Mouse (Mus musculus) left cerebral cortex, postnatal 10 days (tissue): ENCODE results near the gene Dolpp1. TPM values are rescaled to one million over a fixed set of nuclear protein-coding genes. Genes with fewer than 3 reads are reported as not detected.
"Not testable (repeated sequence)": the region's sequence is repeated elsewhere in the genome, so short reads cannot be mapped to it uniquely, and the experiment has no call there.

ENCODE experiments used
- DNase-seq, 2 experiments: peaks; one replicate each; pipeline ENCODE4 v3.0.0; 2021 to 2022; ENCODE audit warnings: low spot score in 2 of 2, mixed read lengths in 1 of 2; ENCODE audit errors: extremely low spot score in 1 of 2
- intact Hi-C: fragments of 180-260 bp; cut with DNase I; formaldehyde crosslinking; loops from one replicate; pipeline ENCODE4 v1.15.1; 2025
- total RNA-seq, 2 experiments: library from RNA; stranded (reverse); gene quantifications; 2 replicates each; pipeline ENCODE4 v1.2.3; 2021

Dolpp1 gene
- total RNA-seq, 2 experiments from 2014 or later = 35.6 to 36.4 TPM

DNA sequence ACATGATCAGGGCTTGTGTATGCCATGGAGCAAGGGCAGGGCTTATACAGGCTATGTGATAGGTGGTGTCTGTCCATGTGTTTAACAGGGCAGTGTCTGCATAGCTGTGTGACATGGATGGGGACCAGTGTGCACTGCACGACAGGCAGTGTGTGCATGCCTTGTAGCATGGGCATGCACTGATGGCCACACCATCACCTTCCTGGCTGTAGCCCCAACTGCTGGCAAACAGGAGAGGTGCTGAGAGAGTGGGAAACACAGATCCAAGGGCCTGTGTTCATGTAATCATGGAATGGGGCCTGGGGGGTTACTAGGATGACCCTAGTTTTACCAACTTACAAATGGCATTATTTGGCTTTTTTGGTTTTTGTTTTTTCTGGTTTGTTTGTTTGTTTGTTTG is 11.8 kb downstream of the Dolpp1 start:
- intact Hi-C loops = no loop called here
- no peak for DNase-seq

DNA sequence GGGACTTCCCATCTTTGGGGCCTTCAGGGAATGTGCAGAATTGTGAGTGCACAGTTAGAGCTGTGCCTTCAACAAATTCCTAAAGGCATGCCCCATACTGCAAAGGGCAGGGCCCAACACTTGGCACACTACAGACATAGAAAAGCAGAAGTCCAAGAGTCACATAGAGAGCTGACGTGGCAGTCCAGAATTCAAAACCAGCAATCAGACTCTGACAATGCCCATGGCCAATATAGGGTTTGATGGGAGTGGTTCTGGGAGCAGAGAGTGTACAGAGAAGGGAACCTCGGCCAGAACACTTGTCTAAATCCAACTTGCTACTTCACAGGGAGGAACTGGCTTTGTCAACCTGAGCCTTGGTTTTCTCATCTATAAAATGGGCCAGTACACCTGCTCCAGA is 15.2 kb downstream of the Dolpp1 start:
- no peak for DNase-seq
- intact Hi-C loops = no loop called here

GRCm38 (mm10) chr2:30407778-30408177 is 15.7 kb downstream of the Dolpp1 start:
- no peak for DNase-seq
- intact Hi-C loops = no loop called here

DNA sequence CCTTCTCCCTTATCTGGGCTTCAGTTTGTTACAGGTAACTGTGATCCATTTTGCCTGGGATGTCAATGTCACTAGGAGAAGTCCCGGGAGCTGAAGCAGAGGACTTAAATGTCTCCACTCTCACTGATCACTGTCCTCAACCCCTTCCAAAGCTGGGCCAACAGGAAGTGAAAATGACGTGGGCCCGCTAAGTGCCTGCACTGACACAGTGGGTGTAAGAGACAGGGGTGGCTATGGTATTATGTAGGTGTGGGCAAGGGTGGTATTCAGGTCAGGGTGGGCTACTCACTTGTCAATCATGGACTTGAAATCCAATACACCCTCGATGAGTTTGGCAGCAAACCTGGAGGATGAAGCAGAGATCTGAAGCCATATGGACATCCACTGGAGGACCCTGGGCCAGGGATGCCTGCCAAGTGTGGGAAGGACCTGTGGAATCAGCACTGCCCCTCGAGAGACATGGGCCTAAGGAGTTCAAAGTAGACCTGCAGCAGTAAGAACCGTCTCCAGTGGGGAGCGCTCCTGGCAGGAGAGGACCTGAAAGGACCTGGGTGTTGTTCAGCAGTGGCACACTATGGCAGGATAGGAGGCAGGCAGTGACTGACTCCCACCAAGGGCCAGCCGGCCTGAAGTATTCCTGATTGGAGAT is 16.5 kb downstream of the Dolpp1 start:
- intact Hi-C loops = no loop called here
- DNase-seq = no peak

GRCm38 (mm10) chr2:30409454-30410176 is 17.6 kb downstream of the Dolpp1 start:
- DNase-seq = no peak
- intact Hi-C loops = no loop called here

DNA sequence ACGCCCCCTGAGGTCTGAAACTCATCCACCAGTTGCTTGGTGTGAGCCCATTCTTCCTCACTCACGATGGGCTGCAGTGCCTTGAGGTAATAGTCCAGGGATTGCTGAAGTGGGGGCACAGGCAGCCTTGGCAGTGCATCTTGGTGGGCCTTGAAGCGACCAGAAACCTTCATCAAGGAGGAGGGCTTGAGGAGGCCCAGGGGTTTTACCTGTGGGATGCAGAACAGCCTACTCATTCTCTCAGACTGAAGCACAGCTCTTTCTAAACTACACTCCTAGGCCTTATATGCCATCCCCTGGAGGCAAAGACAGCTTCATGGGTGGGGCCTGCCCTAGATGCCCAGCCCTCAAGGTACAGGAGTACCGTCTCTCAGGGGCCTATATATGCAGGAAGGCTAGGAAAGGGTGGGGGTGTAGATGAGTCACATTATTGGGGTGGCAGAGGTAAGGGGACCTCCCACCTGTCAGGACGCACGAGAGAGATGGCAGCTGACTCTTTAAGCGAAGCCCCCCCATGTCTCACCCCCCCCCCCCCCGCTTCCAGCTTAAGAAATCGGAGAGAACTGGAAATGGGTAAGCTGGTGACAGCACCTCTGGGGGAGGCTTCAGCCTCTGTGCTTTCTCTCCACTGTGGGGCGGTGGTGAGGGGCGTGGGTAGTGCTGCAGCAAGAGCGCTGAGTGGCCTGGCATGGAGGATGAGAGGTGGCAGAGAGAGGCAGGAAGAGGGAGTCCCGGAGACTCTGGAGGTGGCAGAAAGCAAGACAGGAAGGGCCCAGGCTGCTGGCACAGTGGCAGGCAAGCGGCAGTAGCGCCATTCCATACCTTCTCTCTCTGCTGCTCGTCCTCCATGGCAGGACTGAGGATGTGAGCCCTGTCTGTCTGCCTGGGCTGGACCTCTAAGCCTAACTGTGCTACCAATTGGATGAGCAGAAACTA is 21.3 kb downstream of the Dolpp1 start:
- peak in 1 of 2 experiments; percentile 65 for DNase-seq
- intact Hi-C loops = no loop called here

DNA sequence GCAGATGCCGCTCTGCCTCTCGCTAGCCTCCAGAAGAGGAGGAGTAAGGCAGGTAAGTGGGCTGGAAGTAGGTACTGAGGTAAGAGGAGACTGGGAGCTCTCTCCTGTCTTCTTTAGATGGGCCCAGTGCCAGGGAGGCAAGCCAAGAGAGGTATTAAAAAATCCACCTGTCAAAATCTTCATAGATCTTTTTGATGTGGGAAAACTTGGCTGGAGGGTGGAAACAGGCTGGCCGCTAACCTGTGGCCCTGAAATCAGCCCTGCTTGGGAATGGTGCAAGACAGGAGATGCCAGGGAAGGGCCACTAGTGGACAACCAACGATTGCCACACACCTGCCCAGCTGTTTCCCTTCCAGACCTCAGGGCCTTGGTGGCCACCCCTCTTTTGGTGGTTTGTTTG is 22.0 kb downstream of the Dolpp1 start:
- no peak for DNase-seq
- intact Hi-C loops = no loop called here

DNA sequence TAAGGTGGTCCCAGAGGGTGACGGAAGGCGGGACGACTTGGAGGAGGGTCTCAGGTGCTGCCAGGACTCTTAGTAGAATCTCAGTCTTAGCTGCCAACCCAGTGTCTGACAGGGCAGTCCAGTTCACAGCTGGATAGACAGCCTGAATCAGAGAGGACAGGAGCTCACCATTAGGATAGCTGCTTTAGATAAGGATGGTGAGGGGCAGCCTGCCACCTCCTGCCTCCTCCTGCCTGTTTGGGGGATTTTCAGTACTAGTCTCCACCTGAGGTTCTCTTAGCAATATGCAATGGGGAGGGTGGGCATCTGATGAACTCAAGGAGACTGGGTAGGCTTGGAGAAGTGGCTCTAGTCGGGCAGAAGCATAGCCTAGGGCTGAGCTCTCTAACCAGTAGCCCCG is 22.6 kb downstream of the Dolpp1 start:
- intact Hi-C loops = no loop called here
- DNase-seq = no peak

- intact Hi-C loops = no loop called here
- peak; percentile 90 to 97 for DNase-seq
Measured at GRCm38 (mm10) chr2:30415157-30415935, 23.3 kb downstream of the Dolpp1 start, which contains the start of gene Crat. Crat (minus strand) TSS chr2:30415813.

- DNase-seq = peak; percentile 91 to 96
- intact Hi-C loops = no loop called here
Measured at GRCm38 (mm10) chr2:30415936-30416648, 24.0 kb downstream of the Dolpp1 start, which contains the start of gene Ptpa. Ptpa (plus strand) TSS chr2:30416039.

- intact Hi-C loops = no loop called here
- no peak for DNase-seq
Measured at GRCm38 (mm10) chr2:30416649-30416965, 24.6 kb downstream of the Dolpp1 start.

DNA sequence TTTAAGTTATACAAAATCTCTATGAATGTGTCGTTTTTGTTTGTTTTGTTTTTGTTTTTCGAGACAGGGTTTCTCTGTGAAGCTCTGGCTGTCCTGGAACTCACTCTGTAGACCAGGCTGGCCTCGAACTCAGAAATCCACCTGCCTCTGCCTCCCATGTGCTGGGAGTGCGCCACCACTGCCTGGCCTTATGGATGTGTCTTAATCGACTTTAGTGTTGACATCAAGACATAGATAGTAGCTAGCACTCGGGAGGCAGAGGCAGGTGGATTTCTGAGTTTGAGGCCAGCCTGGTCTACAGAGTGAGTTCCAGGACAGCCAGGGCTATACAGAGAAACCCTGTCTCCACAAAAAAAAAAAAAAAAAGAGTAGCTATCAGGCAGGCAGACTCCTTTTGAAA is 25.1 kb downstream of the Dolpp1 start:
- intact Hi-C loops, DNase-seq: not testable (repeated sequence)

GRCm38 (mm10) chr2:30417595-30418165 is 25.6 kb downstream of the Dolpp1 start:
- no peak for DNase-seq
- intact Hi-C loops = no loop called here

GRCm38 (mm10) chr2:30418259-30418658 is 26.2 kb downstream of the Dolpp1 start:
- intact Hi-C loops = no loop called here
- no peak for DNase-seq

DNA sequence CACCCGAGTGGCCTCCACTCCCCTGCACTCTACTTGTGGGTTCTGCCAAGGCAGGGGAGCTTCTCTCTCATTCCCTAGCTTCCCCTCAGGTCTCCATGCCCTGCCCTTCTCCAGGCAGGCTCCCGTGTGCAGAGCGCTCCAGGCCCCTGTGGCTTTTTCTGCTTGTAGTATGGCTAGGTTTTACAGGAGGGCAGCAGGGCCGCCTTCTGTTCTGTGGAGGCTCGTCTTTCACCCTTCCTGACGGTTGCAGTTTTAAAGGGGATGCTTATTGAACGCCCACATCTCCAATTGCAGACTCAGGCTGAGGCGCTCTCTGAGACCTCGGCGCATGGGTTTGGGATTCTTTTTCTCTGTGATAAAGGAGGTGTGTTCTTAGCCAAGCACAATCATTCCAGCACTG is 27.1 kb downstream of the Dolpp1 start:
- DNase-seq = no peak
- intact Hi-C loops = no loop called here

DNA sequence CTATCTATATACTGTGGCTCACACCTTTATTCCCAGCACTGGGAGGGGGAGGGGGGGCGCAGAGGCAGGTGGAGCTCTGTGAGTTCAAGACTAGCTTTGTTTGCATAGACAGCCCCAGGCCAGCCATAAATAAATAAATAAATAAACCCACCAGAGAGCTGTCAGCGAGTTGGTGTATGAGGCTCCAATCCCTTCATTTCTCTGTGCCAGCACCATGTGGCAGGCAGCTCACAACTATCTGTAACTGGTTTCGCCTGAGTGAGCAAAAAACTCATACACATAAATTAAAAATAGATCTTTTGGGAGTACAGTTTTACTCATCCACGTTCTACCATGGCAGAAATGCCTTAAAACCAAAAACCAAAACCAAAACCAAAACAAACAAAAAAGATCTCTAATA is 29.4 kb downstream of the Dolpp1 start:
- intact Hi-C loops = no loop called here
- no peak for DNase-seq

DNA sequence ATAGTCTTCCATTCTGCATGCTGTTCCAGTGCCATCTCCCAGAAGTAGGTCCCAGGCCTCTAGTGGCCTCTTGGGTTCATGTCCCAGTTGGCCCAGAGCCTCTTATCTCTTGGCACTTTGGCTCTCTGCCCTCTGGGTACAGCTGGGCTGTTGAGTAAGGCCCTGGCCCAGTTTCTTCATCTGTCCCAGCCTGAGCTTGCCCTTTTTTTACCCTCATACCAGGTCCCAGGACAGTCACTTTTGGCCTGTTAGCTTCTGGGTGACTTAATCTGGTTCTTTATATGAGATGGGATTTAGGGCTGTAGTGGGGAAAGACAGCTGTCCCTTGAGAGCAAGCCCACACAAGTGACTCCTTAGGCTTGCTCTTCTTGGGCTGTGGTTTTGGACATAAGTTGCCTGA is 37.1 kb downstream of the Dolpp1 start:
- DNase-seq = no peak
- intact Hi-C loops = no loop called here
